Mouse (Mus musculus): ENCODE data around the gene Shb.

DNA sequence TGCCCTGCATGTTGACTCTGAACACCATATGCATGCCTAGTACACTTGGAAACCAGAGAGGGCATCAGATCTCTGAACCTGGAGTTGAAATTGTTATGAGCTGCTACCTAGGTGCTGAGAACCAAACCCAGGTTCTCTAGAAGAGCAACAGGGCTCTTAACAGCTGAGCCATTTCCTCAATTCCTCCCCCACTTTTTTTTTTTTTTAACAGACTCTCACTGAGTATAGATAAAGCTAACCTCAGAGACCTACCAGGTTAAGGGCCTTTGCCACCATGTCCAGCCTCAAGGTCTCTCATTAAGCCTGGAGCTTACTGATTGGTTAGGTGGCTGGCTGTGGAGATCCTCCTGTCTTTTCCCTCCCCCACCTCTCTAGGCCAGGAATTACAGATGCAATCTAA is 6.9 kb upstream of the Shb start:
- TF ChIP-seq CTCF (IDR thresholded peaks at IDR 0.05; ENCODE audit: low read depth): no peak
- no peak for TF ChIP-seq EP300 (IDR thresholded peaks at IDR 0.05; ENCODE audit: low read depth)

Data from heart, postnatal 0 days (tissue).